Mouse (Mus musculus): ENCODE data around the gene Gm20708. TPM values are rescaled to one million over a fixed set of nuclear protein-coding genes. Genes with fewer than 3 reads are reported as not detected.

Gene Gm20708
- polyA plus RNA-seq, 1 experiment = not detected

DNA sequence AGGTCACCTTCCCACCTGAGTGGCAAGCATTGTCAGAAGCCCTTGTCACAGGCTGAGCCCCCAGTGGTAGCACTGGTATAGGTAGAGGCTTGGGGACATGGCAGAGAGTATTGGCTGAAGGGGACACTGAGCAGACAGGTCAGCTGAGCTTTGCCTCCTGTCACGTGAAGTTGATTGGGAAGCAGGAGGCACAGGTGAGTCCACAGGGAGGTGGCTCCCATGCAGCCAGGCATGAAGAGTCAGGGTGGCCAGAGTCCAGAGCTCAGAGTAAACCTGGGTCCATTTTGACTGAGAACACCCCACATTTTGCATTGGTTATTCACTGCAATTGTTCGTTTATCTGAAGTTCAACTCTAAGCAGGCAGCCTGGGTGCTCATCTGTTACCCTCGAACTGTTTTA lies 43.4 kb downstream of the Gm20708 start:
- WGBS = 84% methylated on average over 3 of the region's 3 CpGs
- DNase-seq (ENCODE audit: low read depth, low spot score) = no peak

DNA sequence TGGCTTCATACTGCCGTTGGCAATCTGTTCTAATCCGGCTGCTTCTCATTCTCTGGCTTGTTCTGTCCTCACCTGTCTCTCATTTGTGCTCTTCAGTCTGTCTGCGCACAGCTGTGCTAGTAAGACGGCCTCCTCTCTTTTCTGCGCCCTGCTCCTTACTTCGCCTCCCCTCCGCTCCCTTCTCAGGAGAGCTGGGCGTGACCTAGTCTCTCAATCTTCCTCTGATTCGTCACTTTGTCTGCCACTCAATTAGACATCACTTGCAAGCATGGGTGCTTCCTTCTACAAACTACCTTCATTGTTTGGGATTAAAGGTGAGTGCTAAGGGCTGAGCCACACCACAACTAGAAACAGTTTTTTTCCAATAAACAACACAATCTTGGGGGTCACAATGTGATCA lies 44.8 kb downstream of the Gm20708 start:
- no peak for DNase-seq (ENCODE audit: low read depth, low spot score)
- WGBS = 96% methylated on average over 9 of the region's 9 CpGs

DNA sequence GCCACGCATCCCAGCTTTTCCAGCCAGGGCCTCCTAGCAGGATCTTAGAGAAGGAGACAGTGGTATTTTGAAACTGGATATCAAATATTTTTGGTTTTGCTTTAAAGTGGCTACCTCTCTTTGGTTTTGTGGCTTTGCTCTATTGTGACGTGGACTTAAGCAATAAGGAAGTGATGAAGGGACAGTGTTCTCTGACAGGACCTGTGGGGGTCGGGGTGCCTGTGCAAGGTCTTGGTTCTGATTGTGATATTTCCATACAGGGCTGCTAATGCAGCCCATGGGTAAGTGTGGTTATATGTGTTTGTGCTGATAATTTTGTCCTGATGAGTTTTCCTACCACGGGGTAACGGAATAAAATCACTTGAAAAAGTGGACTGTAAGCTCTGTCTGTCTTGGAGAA lies 45.9 kb downstream of the Gm20708 start:
- DNase-seq (ENCODE audit: low read depth, low spot score) = no peak
- WGBS = 79% methylated on average over 5 of the region's 5 CpGs

DNA sequence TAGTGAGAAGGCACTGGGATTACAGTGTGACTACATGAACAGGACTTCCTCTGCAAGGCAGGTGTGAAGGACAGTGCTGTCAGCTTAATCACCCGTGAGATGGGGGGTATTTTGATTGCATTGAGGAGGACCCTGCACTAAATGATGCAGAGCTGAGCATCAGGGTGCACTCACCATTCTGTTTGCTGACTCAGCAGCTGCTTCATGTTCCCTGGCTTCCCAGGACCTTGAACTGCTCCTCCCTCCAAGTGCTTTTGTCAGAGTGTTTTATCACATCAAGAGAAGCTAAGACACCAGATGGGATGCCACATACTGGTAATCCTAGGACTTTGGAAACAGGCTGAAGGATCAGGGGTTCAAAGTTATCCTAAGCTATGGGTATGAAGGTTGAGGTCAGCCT lies 46.5 kb downstream of the Gm20708 start:
- no peak for DNase-seq (ENCODE audit: low read depth, low spot score)
- 84% methylated on average over 1 of the region's 1 CpGs for WGBS

DNA sequence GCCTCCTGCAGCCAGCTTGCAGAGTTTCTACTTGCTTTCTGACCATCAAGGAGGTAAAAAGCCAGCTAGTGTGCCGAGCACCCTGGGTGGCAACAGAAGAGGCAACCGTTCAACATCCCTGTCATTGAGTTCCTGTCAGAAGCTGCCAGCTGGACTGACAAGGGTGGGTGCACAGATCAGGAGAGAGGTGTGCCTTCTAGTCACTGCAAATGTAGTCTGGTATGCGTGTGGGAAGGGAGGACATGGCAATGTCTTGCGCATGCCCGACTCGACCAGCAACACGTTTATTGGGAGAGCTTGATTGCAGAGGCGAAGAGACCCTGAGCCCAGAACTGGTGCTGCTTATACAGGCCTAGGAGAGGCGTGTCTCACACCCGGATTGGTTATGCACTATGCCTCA lies 48.0 kb downstream of the Gm20708 start:
- 91% methylated on average over 10 of the region's 10 CpGs for WGBS
- no peak for DNase-seq (ENCODE audit: low read depth, low spot score)

DNA sequence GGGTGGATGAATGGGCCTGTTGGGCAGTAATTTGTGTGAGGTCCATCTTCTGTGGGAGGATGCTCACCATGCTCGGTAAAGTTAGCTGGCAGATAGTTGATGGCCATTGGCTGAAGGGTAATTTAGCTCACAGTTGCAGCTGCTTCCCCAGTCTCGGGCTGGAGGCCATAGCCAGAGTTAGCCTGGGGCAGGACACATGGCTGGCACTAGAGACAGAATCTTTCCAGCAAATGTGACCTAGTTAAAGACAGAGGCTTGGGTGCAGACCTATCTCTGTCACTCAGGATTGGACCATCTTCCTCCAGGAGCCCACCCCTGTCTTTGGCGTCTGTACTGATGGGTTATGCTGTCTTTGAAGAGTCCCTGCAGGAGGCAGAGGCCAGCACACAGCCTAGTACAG lies 48.9 kb downstream of the Gm20708 start:
- WGBS = 58% methylated on average over 3 of the region's 3 CpGs

DNA sequence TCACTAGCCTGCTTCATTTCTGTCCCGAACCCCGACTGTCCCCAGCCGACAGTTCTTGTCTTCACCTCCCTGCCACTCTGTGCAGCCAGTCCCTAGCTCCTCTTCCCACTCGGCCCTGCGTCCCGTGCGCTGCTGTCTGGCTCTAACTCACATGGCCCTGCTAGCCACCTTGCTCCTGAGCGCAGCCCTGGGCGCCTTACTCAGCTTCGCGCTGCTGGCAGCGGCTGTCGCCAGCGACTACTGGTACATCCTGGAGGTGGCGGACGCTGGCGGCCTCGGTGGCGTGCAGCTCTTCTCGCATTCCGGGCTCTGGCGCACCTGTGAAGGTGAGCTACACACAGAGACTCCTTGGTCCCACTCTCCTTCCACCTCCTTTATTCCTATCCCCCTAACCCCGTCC lies 51.1 kb downstream of the Gm20708 start, which contains the start of gene Tmem235:
Tmem235 (plus strand) TSS at position 152 of the 400 bp plus-strand sequence.
- WGBS = 19% methylated on average over 23 of the region's 23 CpGs
- no peak for DNase-seq (ENCODE audit: low read depth, low spot score)

More for the DNA sequence above, 48.9 kb downstream of the Gm20708 start:
- DNase-seq (ENCODE audit: low read depth, low spot score) = no peak

DNA sequence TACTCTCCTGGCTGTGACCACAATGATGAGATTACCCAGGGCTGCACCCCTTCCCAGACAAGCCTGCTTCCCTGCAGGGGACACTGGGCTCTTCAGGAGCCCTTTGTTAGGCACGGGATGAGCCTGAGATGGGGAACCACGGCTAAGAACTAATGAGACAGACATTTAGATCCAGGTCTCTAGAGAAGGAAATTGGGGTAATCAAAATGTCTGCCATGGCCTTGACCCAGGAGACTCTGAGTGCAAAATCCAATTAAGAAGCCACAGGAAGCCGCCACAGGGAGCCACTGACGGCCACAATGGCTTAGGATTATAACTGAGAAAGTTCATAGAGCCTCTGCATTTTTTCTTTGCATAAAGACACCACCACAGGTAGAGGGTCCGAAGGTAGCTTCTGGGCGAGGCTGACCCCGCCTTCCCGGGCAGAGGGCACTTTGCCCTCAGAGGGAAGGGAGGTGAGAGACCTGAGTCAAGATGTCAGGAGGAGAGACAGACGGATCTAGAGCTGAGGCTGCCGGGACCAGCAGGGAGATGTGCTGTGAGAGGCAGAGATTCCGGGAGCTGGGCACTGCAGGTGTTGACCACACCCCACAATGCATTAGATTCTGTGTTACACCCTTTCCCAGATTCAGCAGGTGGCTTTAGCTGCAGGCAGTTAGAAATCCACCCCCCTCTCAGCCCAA lies 53.8 kb downstream of the Gm20708 start:
- WGBS = 22% methylated on average over 11 of the region's 11 CpGs
- DNase-seq (ENCODE audit: low read depth, low spot score) = peak; percentile 32

DNA sequence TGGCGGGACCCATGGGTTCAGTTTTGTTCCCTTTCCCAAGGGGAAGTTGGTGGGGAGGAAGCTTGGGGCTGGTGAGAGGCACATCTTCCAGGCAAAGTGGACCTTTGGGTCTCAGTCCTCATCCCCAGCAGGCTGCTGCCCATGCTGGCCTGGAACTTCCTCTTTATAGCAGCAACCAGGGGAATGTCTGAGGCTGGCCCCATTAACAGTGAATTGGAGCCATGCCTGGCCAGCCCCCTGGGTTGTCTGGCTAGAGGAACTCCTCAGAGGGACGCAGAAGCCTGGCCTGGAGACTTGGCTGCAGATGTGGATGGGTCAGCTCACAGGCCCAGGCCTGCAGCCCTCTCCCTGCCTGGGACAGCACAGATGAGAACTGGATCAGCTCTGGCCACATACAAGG lies 55.3 kb downstream of the Gm20708 start:
- no peak for DNase-seq (ENCODE audit: low read depth, low spot score)
- 51% methylated on average over 2 of the region's 2 CpGs for WGBS

DNA sequence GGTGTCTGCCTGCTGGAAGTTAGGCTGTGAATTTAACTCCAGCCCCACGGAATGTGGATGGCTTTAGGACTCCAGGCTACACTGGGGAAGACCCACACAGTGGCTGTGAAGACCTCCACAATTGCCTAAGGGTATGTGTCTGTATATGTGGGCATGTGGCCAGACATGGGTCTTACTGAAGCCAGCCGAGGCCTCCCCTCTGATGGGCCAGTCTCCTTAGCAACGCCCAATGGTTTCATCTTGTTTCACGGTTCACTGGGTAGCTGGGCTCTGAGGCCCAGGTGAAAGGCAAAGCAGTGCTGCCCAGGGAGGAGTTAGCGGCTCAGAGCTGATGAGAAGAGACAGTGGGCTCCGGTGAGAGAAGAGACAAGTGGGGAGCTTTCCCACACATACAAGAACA lies 56.5 kb downstream of the Gm20708 start:
- WGBS = 72% methylated on average over 6 of the region's 6 CpGs
- no peak for DNase-seq (ENCODE audit: low read depth, low spot score)

DNA sequence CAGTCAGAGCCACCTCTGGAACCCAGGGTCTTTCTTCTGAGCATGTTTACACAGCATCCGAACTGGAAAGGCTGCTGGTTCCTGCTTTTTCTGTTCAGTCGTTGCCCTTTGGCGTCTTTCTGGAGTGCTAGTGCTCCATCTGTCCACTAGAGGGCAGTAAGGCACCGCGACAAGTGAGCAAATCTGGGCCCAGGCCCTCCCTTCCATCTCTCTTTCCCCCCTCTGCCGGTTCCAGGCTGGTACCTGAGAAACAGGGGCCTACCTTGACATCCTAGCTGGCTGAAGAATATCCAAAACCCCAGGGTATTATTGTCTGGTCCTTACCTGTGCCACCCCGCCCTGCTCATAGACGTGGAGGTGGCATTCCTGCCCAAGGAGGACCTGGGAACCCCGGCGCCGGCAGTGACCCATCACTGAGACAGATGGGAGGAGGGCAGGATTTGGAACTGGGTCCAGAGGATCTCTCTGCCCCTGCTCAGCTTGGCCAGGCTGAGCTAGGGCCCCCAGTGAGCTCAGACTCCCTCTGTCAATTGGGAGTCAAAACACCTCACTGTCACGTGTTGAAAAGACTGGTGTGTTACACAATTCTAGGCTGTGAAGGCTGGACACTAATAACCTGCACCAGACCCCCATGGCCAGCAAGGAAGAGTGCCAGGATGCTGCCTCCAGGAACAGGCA lies 61.4 kb downstream of the Gm20708 start:
- WGBS = 40% methylated on average over 12 of the region's 12 CpGs
- DNase-seq (ENCODE audit: low read depth, low spot score) = peak; percentile 72

DNA sequence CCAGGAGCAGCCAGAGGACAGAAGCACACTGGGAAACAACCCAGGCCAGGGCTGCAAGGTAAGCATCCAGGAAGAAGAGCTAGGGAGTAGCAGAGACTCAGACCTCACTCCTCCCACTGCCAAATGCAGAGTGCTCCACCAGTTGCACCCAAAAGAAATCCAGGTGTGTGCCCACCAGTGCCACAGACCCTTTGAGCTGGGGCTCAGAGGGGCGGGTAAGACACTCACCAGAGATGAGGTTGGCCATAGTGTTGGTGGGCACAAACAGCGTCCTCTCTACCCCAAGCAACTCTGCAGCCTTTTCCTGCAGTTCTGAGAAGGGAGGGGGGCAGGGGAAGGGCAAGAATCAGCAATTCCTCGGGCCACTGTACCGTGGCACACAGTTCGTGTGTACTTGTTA lies 61.9 kb downstream of the Gm20708 start:
- WGBS = 82% methylated on average over 5 of the region's 5 CpGs
- DNase-seq (ENCODE audit: low read depth, low spot score) = no peak

DNA sequence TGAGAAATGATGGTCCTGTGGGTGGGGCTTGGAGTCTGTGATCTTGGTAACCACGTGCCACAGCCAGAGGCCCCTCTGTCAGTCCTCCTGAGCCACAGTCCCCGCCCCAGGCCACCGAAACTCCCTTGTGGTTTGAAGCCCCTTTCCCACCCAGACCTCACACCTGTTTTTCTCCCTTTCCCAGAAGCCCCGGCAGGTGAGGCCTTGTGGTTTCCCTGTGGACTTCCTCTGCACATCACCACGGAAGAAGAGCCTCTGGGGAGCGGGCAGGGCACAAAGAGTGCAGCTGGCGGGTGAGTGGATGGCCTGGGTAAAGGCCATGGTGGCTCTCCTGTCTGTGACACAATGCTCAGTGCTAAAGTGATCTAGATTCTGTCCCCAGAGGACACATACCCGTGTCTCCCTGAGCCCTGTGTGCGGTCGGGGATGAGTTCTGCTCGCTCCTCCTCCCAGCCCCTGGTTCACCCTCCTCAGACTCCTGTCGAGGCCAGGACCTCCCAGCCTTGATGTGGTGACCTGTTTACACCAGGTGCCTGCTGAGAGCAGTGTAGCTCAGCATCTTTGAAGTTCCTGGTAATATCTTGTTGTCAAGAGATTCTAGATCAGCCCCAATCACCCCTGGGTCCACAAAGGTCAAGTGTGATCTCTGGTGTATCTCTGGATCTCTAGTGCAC lies 62.6 kb downstream of the Gm20708 start:
- 62% methylated on average over 12 of the region's 12 CpGs for WGBS

DNA sequence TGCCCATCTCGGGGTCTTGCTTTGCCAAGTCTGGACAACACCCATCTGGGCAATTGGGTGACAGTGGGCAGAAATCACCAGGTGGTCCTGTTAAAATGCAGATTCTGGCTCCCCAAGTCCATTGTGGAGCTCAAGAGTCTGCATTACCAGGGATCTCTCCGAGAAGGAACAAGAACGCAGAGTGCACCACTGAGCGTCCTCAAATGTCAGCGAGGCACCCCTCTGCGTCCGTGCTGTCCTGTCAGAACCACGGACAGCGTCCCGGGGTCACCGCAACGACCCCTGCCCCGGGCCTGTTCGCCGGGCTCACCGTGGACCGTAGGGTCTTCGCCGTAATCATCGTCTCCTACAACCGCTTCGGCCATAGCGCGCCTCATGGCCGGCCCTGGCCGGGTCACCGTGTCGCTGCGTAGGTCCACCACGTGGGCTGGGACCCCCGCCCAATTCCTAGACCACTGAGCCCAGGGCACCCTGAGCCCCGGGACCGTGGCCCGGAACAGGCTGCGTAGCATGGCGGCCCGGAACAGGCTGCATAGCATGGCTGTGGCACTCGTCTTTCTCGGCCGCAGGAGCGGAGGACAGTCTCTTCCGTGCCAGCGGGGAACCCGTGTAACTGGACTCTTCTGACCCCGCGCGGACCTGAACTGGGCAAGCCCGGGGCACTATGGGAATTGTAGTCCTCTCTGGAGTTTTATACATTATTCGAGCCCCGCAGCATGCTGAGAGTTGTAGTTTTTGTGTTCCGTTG lies 63.6 kb downstream of the Gm20708 start, which contains the start of gene Tha1:
Tha1 (minus strand) TSS at position 621 of the 748 bp plus-strand sequence.
- DNase-seq (ENCODE audit: low read depth, low spot score) = peak; percentile 57

More for the DNA sequence above, 62.6 kb downstream of the Gm20708 start:
- no peak for DNase-seq (ENCODE audit: low read depth, low spot score)

DNA sequence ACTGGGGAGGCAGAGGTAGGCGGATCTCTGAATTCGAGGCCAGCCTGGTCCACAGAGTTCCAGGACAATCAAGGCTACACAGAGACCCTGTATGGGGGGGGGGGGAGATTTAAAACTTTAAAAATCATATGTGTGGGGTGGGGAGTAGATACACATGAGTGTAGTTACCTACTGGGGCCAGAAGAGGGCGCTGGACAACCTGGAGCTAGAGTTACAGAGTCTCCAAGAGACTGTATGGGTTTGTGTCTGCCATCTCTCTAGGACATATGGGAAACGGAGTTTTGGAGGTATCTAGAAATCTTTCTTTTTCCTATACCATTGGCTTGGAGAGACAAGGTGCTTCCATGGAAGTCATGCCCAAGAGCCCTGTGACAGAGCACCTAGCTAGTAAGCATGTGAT lies 65.0 kb downstream of the Gm20708 start:
- DNase-seq (ENCODE audit: low read depth, low spot score) = no peak
- 63% methylated on average over 4 of the region's 4 CpGs for WGBS

More for the DNA sequence above, 63.6 kb downstream of the Gm20708 start, which contains the start of gene Tha1:
- WGBS = 2% methylated on average over 51 of the region's 51 CpGs

DNA sequence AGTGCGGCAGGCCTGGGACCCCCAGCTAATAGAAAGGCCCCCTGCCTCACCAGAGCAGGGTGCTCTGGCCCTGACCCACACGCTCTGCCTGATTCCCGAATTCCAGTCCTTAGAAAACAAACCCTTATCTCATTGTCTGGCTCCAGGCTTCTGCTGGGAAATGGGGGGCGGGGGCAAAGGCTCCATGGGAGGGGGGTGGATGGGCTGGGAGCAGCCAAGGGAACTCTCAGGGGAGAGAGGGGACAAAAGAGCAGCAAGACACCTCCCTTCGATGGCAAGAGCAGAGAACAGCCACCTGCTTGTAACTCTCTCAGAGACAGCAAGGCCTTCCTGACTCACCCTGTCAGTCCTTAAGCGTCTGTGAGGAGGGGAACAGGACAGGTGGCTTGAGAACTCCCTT lies 66.2 kb downstream of the Gm20708 start:
- WGBS = 73% methylated on average over 6 of the region's 6 CpGs
- no peak for DNase-seq (ENCODE audit: low read depth, low spot score)

DNA sequence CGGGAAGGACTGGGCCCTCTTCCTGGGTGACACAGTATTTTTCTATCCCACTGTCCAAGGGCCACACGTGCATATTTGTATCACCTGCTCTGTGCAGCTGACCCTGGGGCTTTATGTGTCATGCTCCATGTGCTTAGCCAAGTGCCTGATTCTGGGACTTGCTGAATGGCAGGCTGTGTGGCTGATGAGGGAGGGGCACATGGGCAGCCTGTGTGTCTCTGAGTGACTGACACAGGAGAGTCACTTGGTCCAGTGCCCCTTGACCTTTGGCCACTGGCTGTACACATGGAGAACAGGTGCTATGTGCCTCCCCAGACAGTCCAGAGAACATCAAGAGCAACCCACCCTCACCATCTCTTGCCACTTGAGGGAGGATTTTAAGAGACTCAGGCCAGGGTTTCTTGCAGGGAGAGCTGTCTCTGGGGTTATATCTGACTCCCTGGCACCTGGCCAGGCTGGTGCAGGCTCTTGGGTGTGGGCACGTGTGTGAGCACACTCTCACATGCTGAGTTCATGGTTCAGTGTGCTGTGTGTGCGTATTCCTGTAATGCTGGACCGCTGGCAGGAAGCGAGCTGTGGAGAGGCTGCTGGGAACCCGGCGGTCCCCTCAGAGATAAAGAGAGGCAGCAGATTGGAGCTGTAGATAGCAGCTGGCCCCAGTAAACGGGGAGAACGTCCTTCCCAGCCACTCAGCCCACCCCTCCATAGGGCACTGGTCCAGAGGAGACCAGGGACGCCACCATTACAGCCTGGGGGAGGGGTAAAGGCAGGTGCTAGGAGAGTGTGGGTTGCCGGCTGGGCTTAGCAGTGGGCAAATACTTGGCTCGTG lies 68.7 kb downstream of the Gm20708 start:
- DNase-seq (ENCODE audit: low read depth, low spot score) = peak; percentile 45
- WGBS = 15% methylated on average over 13 of the region's 13 CpGs

DNA sequence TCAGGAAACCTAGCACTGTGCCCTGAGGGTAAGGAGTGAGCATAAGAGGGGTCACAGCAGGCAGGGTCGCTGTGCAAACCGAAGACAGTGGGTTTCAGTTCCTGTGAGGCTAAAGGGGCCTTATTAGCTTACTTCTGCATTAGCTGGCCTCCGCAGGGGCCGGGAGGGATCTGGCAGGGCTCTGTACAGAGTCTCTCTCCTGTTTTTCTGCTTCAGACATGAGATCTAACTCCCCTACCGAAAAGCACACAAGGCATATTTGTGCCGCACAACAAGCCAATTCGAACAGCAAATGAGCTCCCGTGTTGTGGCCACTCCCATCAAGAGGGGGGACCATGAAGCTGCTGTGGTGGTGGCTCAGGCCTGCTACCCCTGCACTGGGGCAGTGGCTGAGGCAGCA lies 69.4 kb downstream of the Gm20708 start:
- no peak for DNase-seq (ENCODE audit: low read depth, low spot score)
- WGBS = 40% methylated on average over 8 of the region's 8 CpGs

DNA sequence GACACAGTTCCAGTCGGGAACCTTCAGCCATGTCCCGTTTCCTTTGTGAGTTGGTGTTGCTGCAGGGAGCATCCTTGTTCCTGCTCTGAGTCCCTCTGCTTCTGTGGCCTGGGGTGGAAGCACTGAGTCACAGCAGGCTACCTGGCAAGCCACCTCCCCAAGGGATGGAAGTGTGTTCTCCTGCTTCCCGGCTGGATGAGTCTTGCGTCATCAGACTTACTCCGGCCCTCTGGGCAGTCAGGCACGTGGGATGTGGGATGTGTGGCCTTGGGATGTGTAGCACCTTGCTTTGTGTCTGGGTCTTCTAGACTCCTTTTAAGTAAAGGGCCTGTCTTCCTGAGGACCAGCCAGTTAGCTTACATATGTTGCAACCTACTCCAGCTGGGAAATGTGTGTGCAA lies 70.2 kb downstream of the Gm20708 start:
- DNase-seq (ENCODE audit: low read depth, low spot score) = no peak
- 82% methylated on average over 6 of the region's 6 CpGs for WGBS
